Mouse (Mus musculus): ENCODE data around the gene Mark4.

Mark4 gene

GRCm38 (mm10) chr7:19432475-19432874 is 26.1 kb downstream of the Mark4 start:
- DNase-seq: peak; percentile 28

DNA sequence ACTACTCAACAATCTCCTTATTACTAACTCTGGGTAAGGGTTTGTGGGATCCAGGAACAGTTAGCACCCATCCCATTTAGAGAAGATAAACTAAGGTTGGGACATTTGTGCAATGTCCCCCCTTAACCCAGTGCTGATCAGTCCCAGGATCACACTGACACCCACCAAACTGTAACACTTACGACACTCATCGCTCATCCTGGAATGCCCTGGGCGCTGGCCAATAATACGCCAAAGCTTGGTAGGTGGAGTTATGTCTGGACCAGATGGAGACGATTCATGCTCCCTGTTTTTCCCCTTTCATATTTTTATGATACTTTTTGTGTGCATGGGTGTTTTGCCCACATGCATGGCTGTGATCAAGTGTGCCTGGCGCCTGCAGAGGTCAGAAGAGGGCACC is 28.2 kb downstream of the Mark4 start:
- no peak for DNase-seq

DNA sequence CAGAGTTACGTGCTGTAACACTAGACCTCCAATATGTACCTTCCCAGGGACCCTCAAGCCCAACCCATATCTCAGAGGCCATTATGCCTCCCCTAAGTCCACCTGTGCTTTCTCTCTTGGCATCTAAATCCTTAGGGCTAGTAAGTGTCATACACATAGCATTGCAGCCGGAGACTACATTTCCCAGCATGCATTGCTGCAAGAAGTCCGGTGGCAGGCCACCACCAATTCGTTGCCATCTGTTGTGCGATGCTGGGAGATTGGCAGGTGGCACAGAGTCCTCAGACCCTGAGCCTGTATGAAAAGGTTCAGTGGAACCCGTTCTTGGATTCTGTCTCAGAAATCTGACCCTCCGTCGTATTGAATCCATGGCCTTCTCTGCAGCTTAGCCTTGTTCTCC is 28.9 kb downstream of the Mark4 start:
- DNase-seq: no peak

- no peak for DNase-seq
These were observed 30.5 kb downstream of the Mark4 start for GRCm38 (mm10) chr7:19427999-19428650.

DNA sequence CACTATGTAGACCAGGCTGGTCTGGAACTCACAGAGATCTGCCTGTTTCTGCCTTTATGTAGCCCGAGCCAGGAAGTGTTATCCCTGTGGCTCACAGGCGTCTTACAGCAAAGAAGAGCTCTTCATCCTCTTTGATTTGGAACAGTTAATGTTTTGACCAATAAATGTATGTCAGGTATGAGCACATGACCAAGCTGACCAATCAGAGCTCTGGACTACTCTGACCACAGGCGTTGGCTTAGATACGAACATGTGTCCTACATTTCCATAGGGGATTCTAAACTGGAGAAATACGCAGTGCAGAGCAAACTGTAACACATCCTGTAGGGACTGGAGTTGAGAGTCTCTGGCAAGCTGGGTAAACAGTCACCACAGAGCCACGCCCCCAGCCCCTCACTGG is 31.7 kb downstream of the Mark4 start:
- no peak for DNase-seq

GRCm38 (mm10) chr7:19426349-19426748 is 32.3 kb downstream of the Mark4 start:
- DNase-seq: no peak

DNA sequence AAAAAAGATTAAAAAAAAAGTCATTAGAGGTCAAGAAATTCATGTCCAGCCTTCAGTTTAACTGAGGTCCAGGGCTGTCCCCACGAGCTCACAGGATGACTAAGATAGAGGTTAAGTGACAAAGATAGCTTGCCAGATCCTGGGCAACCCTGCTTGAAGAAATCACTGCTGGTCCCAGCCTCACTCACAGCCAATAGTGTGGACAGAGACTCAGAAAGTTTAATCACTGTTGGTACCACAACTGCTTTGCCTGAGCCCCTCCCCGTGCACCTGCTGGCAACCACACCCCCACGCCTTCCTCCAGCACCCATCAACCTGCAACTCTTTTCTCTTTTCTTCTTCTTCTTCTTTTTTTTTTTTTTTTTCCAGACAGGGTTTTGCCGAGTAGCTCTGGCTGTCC is 34.6 kb downstream of the Mark4 start:
- no peak for DNase-seq

DNA sequence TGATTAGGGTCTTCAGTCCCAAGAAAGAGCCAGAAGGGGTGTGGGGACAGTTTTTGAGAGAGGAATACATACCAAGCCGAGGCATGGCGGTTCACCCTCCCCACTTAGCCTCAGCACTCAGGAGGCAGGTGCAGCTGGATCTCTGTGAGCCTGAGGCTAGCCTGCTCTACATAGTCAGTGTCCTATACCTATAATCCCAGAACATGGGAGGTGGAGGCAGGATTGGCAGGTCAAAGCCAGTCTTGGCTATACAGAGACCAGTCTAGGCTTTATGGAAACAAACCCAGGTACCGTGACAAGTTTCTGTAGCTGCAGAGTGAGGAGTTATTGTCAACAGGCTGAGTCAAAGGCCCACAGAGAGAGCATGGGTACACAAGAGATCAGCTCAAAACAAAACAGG is 35.5 kb downstream of the Mark4 start:
- DNase-seq: no peak

- DNase-seq: peak; percentile 90
These were observed 37.6 kb downstream of the Mark4 start for GRCm38 (mm10) chr7:19420821-19421636.

- peak; percentile 46 for DNase-seq
These were observed 38.5 kb downstream of the Mark4 start for GRCm38 (mm10) chr7:19420121-19420520.

DNA sequence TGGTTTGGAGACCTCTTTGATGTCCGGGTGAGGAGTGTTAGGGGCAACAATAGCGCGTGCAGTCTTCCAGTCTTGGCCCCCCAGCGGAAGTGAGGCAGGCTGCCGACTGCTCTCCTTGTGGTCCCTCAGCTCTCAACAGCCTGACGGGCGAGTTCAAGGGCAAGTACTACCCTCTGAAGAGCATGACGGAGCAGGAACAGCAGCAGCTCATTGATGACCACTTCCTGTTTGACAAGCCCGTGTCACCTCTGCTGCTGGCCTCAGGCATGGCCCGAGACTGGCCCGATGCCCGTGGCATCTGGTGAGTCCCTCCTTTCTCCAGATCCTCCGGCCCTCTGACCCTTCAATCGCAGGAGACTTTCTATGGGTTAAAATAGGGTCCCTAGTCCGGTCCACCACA is 42.0 kb downstream of the Mark4 start:
- no peak for DNase-seq

DNA sequence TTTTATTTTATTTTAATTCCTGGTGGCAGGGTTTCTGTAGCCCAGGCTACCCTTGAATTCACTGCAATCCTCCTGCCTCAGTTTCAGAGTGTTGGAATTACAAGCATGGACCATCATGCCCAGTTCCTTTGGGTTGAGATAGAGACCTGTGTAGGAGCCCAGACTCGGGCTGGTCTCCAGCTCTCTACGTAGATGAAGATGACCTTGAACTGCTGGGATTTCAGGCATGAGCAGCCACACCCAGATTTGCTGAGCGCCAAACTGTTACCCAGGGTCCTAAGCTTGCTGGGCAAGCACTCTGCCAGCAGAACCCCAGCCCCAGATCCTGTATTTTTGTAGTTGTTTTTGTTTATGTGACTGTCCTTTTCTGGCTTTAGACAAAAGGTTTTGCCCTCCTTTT is 45.1 kb downstream of the Mark4 start:
- DNase-seq: no peak

DNA sequence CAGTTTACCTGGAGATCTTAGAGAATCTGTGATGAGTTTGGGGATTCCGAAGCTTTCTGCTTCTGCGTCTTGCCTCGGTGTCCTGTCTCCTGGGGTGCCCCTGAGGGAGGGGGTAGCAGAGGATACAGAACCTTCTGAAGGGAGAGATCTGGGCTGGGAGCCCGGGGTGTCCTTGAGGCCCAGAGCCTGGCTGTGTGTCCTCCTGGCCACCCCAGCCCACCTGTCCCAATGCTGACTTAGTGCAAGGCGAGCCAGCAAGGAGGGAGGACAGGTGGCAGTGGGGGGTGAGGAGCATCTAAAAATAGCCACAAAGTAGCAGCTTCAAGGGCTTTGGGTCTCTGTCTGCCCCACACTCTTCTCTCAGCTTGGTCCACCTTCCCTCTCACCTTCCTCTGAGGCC is 46.8 kb downstream of the Mark4 start:
- DNase-seq: no peak

GRCm38 (mm10) chr7:19410766-19411344 is 47.8 kb downstream of the Mark4 start:
- DNase-seq: no peak

GRCm38 (mm10) chr7:19409753-19410152 is 48.9 kb downstream of the Mark4 start:
- DNase-seq: no peak

GRCm38 (mm10) chr7:19405417-19405816 is 53.2 kb downstream of the Mark4 start:
- peak; percentile 88 for DNase-seq

GRCm38 (mm10) chr7:19404476-19404875 is 54.1 kb downstream of the Mark4 start, which contains the start of gene Ckm:
Gene Ckm (plus strand): TSS chr7:19404776.
- no peak for DNase-seq

DNA sequence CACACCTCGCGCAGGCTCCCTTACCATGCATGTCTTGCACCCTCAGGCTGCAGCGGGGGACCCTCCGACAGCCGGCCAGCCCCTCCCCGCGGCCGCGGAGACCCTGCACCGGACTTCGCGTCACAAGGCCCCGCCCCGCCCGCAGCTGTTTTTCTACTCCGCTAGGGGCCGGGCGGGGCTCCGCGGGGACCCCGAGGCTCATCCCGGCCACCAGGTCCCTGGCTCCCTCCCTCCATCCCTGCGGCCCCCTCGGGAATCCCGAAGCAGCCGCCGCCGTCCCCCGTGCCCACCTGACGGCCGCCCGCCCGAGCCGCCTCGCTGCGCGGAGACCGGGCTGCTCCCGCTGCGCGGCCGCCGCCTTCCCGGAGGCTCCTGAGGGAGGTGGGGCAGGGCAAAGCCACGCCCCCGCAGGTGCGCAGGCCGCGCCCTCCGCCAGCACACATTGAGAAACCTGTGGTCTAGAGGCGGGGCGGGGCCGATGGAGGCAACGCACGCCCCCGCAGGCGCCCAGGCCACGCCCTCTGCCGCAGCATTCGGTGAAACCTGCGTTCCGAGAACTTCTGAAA is 54.8 kb downstream of the Mark4 start, which contains the start of gene Klc3:
Gene Klc3, minus strand, starts transcription at position 374 of the 566 bp plus-strand sequence.
- peak; percentile 95 for DNase-seq

DNA sequence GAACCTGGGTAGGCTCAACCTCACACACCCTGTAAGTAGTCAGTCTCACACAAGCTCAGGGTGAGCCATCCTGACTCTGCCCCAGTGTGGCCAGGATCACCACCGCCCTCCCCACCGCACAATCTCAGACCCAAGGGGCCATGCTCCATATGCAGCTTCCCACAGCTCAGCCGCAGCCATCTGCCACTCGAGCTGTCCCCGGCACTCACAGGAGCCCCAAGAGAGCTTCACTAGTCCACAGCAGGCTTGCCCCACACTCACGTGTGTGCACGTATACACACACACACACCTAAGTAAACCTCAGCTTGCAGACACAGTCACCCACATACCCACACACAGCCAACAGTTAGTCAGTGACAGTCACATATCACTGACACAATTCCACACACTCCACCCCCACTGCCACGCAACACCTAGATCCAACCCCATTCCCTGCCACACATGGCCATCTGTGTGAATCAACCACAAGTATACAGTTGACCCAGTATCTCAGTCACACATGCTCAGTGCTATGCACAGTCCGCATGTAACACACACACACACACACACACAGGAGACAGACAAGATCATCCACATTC is 56.0 kb downstream of the Mark4 start:
- DNase-seq: no peak

- DNase-seq: no peak
These were observed 57.7 kb downstream of the Mark4 start for GRCm38 (mm10) chr7:19400946-19401345.

DNA sequence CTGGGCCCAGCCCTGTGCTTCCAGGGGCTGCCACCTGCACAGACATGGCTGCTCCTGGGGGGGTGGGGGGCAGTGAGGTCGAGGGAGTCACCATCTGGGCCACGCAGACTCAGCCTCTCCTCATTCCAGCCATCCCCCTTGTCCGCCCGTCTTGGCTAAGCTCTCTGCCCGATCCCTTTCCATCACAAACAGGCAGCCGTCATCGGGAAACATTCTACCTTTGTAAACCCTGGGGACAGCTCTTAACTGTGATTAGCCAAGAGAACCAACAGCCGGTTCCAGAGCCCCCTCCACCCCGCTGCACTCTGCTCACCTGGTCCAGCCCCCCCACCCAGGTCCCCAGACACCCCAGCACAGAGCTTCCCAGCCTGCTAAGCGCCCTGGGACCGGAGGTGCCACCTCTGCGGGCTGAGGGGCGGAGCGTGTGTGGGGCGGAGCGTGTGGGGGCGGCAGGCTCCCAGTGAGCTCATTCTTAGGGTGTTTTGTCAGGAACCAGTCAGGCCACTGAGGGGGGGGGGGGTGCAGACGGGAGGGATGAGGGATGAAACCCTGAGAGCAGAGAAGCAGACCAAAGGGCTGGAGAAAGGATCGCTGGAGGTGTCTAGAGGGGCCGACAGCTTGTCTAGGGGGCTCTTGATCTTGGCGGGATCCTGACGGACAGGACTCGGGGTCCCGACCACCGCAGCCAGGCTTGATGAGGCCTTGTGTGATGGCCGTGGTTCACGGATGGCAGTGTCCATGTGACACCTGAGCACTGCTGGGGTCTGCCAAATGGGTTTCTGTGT is 58.9 kb downstream of the Mark4 start:
- peak; percentile 81 for DNase-seq

DNA sequence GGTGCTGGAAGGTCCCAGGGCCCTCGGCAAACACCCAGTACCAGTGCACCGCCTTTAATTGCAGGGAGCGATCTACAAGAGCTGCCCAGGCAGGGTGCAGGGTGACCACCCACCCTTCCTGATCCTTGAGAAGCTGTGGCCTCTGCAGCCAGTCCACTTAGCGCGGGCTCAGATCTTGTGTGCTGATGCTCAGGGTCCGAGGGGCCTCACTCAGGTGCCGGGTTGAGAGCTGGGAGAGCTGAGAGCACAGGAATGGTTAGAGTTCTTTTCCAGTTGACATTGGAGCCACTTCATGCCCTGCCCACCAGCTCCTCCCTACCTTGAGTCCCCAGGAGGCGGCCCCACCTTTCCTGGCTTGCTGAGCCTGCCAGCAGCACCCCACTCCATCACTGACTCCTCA is 64.1 kb downstream of the Mark4 start:
- no peak for DNase-seq

All from thymus, postnatal 14 days (tissue).